Mouse (Mus musculus) C2C12 (cell line): ENCODE measurements around the gene Uckl1. TPM values are rescaled to one million over a fixed set of nuclear protein-coding genes. Genes with fewer than 3 reads are reported as not detected.
A peak's percentile ranks its signal among the peaks of the same experiment; 100 is the strongest.

Source experiments
- H3K27me3 ChIP-seq: one replicate; pipeline ENCODE4 v1.6.1; 2011; ENCODE audit not compliant: control insufficient read depth, insufficient read depth, insufficient read length
- H3K36me3 ChIP-seq: one replicate; pipeline ENCODE4 v1.6.1; 2011; ENCODE audit not compliant: control insufficient read depth, insufficient read depth
- H3K4me3 ChIP-seq: one replicate; pipeline ENCODE4 v1.5.1; 2011; ENCODE audit warnings: mild to moderate bottlenecking, control low read depth; ENCODE audit not compliant: poor library complexity, insufficient read depth, severe bottlenecking
- H3K79me2 ChIP-seq: one replicate; pipeline ENCODE4 v1.6.1; 2011; ENCODE audit not compliant: control insufficient read depth, insufficient read depth
- H3K79me3 ChIP-seq: one replicate; pipeline ENCODE4 v1.6.1; 2011; ENCODE audit warnings: low read depth, control low read depth
- H3ac ChIP-seq: one replicate; pipeline ENCODE3; 2011; ENCODE audit warnings: low read depth; ENCODE audit not compliant: control insufficient read depth, insufficient read length
- CEBPB ChIP-seq: IDR thresholded peaks from one replicate; pipeline ENCODE4 v1.6.1; 2011; ENCODE audit warnings: low read depth, mild to moderate bottlenecking, control low read depth, moderate library complexity
- CTCF ChIP-seq: IDR thresholded peaks from one replicate; pipeline ENCODE4 v1.5.1; 2011; ENCODE audit not compliant: control insufficient read depth, insufficient read depth, insufficient read length
- FOSL1 ChIP-seq: IDR thresholded peaks from one replicate; pipeline ENCODE4 v1.8.0; 2011; ENCODE audit warnings: mild to moderate bottlenecking, low read length; ENCODE audit not compliant: poor library complexity, insufficient read depth, severe bottlenecking
- MAX ChIP-seq: IDR thresholded peaks from one replicate; pipeline ENCODE4 v1.6.1; 2011; ENCODE audit warnings: mild to moderate bottlenecking, control low read depth
- MYOD1 ChIP-seq: IDR thresholded peaks from one replicate; pipeline ENCODE4 v1.6.1; 2011; ENCODE audit warnings: low read depth; ENCODE audit not compliant: control insufficient read depth, insufficient read length
- MYOG ChIP-seq: IDR thresholded peaks from one replicate; pipeline ENCODE4 v1.6.1; 2011; ENCODE audit not compliant: control insufficient read depth, insufficient read length; ENCODE audit errors: extremely low read depth
- USF1 ChIP-seq: IDR thresholded peaks from one replicate; pipeline ENCODE4 v1.6.1; 2011; ENCODE audit warnings: low read depth, mild to moderate bottlenecking, control low read depth, moderate library complexity
- polyA plus RNA-seq: library from polyadenylated mRNA; unstranded; fragments of >200 nt; fragmentation: generic; extraction: Trizol; gene quantifications from one replicate; pipeline ENCODE4 v1.2.1, GENCODE M21; 2012; ENCODE audit warnings: missing spikeins

The Uckl1 gene
- polyA plus RNA-seq, 1 experiment: 20.6 TPM

- no peak overlapping the region for H3ac ChIP-seq
- no peaks in the 10 kb centered on the region for H3K36me3 ChIP-seq
- TF ChIP-seq MAX (no peak), MYOG (no peak), MYOD1 (no peak), USF1 (no peak), FOSL1 (no peak), CTCF (no peak), CEBPB (no peak)
- H3K79me3 ChIP-seq: no peaks in the 10 kb centered on the region
- no peak overlapping the region for H3K4me3 ChIP-seq
- H3K79me2 ChIP-seq: no peaks in the 10 kb centered on the region
- no peaks in the 10 kb centered on the region for H3K27me3 ChIP-seq
Measured at GRCm38 (mm10) chr2:181571941-181572670, 12.6 kb downstream of the Uckl1 start.

DNA sequence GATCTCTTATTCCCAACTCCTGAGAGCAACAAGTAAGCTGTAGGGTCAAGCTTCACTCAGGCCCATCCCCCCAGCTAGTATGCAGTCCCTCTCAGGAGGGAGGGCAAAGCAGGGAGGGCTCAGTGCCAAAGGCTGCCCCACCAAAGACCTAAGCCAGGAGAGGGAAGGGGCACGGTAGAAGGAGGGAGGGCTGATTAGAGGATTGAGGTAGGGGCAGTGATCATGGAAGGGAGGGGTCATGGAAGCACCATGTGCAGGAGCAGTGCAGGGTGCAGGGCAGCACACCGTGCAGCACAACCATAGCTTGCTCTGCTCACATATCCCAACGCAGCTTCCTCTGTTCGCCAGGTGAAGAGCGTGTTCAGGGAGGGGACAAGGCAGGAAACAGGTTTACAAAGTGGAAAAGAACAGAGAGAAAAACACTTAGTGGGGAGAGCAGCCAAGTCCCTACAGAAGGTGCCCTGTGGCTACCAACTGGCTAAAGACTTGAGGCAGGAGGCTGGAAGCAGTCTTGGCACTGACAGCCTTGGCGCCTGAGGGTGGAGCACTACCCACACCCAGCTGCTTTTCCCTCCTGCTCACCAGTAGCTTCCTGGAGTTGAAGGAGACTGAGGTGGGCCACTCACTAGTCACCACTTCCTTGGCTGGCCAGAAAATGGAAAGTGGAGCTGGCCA is 13.6 kb downstream of the Uckl1 start:
- Histone ChIP-seq H3K27me3 (no peaks in the 10 kb centered on the region), H3K79me2 (no peaks in the 10 kb centered on the region), H3K4me3 (no peak overlapping the region), H3ac (no peak overlapping the region), H3K79me3 (no peaks in the 10 kb centered on the region), H3K36me3 (no peaks in the 10 kb centered on the region)
- TF ChIP-seq CEBPB (no peak), MYOG (no peak), USF1 (no peak), FOSL1 (no peak), CTCF (no peak), MYOD1 (no peak), MAX (no peak)

DNA sequence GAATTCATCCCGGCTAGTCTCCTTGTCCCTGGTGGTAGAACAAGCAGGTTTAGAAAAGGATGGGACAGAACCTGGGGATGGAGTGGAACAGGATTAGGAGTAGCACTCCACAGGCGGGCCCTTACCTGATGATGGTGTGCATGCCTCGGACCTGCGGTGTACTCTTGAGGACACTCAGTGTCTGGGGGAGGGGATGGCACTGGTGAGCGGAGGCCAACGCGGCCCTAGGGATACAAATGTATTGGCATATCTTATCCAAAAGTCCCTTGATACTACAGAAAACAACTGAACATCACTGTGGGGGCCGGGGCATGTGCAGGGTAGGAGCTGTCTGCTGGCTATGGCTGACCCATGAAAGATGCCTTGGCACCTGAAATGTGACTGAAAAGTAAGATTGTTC is 14.3 kb downstream of the Uckl1 start:
- Histone ChIP-seq H3K79me3 (no peaks in the 10 kb centered on the region), H3K36me3 (no peaks in the 10 kb centered on the region), H3K79me2 (no peaks in the 10 kb centered on the region), H3K27me3 (no peaks in the 10 kb centered on the region), H3K4me3 (no peak overlapping the region), H3ac (no peak overlapping the region)
- no peak for TF ChIP-seq MYOD1
- no peak for TF ChIP-seq MYOG

DNA sequence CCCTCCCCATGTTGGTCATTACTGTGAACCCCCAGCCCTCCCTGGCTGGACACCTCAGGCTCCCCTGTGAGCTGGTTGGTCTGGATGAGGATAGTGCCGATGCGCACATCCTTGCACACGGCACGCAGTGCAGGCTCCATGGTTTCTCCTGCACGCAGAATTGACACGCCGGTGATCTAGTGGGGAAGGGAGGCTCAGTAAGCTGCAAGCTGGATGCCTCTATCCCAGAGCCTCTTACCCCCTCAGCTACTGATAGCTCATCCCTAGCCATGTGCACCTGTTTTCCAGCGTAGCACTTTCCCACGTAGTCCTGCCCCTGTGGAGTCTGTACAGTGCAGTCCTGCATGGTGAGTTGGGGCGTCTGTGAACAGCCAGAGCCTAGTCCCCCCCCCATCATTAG is 14.8 kb downstream of the Uckl1 start:
- Histone ChIP-seq H3K79me3 (no peaks in the 10 kb centered on the region), H3ac (no peak overlapping the region), H3K36me3 (no peaks in the 10 kb centered on the region), H3K4me3 (no peak overlapping the region), H3K79me2 (no peaks in the 10 kb centered on the region), H3K27me3 (no peaks in the 10 kb centered on the region)
- TF ChIP-seq USF1: no peak
- no peak for TF ChIP-seq MAX
- TF ChIP-seq CEBPB: no peak
- TF ChIP-seq CTCF: no peak
- no peak for TF ChIP-seq MYOG
- no peak for TF ChIP-seq MYOD1
- no peak for TF ChIP-seq FOSL1

DNA sequence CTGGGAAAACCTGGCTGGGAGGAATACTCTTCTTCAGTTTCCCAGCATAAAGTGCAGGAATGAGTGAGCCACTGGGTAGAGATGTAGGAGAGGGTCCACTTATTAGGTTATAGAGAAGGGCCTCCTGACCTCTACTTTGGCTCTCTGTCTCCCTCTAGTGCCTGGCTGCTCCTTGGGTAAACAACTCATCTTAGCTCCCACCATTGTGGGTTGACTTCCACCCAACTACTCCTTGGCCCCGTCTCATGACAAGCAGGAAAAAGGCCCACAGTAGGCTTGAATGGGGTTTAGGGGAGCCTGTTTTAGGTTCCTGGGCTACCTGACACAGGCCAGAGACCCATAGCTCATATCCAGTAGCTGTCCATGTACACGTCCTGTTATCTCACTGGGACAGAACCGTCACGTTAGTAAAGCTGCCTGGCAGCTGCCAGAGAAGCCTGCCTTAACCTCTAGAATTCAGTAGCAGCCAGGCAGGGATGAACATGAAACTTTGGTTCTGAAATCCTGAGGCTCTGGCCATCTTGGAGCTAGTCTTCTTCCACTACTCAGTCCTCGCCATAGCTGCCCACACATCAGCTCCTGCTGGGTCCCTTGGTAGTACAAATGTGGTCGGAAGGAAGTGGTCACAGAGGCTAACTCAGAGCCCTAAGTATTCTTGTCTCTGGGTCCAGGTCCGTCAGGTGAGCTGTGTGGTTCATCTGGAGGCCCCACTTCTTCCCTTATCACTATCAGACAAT is 16.3 kb downstream of the Uckl1 start:
- no peaks in the 10 kb centered on the region for H3K79me3 ChIP-seq
- H3ac ChIP-seq: no peak overlapping the region
- H3K36me3 ChIP-seq: no peaks in the 10 kb centered on the region
- peak; percentile 54 for TF ChIP-seq CTCF
- TF ChIP-seq USF1: no peak
- no peaks in the 10 kb centered on the region for H3K79me2 ChIP-seq
- H3K4me3 ChIP-seq: no peak overlapping the region
- no peaks in the 10 kb centered on the region for H3K27me3 ChIP-seq
